Mouse (Mus musculus): Measurements from ENCODE around the gene Itpripl2.

The Itpripl2 gene

GRCm38 (mm10) chr7:118443895-118444485, 47.8 kb downstream of the Itpripl2 start:
- DNase-seq (ENCODE audit: low spot score): no peak

- no peak for DNase-seq (ENCODE audit: low spot score)
Measured at GRCm38 (mm10) chr7:118443371-118443770, 48.4 kb downstream of the Itpripl2 start.

DNA sequence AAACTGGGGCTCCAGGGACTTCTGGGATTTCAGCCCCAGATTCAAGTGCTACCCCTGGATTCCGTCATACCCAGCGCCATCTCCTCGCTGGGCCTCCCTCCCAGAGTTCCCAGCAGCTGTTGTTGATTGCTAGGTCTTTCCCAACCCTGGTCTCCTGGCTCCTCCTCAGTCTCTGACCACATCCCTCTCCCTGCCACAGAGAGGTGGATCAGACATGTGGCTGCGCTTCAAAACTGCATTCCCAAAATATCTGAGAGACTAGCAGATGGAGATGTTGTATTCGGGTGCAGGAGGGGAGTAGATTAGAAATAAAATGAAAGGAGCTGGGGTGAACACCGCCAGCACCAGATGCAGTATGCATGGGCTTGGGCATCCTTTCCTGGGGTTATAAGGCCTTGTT, 50.2 kb downstream of the Itpripl2 start:
- no peak for DNase-seq (ENCODE audit: low spot score)

DNA sequence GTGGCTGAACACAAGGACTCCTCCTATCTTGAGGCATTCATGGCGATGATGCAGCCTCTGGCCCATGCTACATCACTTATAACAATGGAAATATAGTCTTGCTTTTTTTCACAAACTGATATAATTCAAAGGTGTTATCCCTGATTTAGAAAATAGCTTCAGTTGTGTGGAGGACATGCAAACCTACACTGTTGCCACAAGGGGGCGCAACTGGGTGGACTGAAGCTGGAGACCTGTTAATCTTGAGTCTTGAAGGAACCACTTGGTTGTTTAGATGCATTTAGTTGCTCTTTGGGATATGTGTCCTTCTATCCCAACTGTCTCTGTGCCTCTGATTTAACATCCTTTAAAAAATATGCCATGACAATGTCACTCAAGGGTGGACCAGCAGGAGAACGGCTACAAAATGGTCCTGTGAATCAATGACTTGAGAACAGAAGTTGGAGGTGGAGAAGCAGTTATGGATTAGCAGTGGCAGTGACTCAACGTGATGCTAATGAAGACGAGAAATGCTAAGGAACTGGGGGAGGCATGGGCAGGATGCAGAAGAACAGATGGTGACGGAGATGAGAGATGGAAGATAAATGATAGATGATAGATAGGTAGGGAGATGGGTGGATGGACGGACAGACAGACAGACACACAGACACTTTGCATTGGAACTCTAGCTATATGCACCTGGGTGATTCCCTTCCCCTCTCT, 54.5 kb downstream of the Itpripl2 start:
- DNase-seq (ENCODE audit: low spot score): no peak

All from layer of hippocampus, adult 9-10 months (tissue).